Mouse (Mus musculus) ES-Bruce4 (cell line): ENCODE data around the gene Tbata. TPM values are rescaled to one million over a fixed set of nuclear protein-coding genes. Genes with fewer than 3 reads are reported as not detected.

Experiments used
- H3K27ac ChIP-seq: 2 replicates; pipeline ENCODE4 v1.5.1; 2012; ENCODE audit warnings: low read length, inconsistent platforms; ENCODE audit not compliant: insufficient read depth
- H3K27me3 ChIP-seq: 2 replicates; pipeline ENCODE4 v1.6.1; 2012; ENCODE audit warnings: mild to moderate bottlenecking, low read length, inconsistent platforms; ENCODE audit not compliant: control insufficient read depth, poor library complexity, insufficient read depth, severe bottlenecking
- H3K36me3 ChIP-seq: 2 replicates; pipeline ENCODE4 v1.6.1; 2012; ENCODE audit warnings: inconsistent platforms, mild to moderate bottlenecking, low read length, moderate library complexity; ENCODE audit not compliant: control insufficient read depth, poor library complexity, insufficient read depth, severe bottlenecking
- H3K4me1 ChIP-seq: one replicate; pipeline ENCODE4 v1.8.1; 2011; ENCODE audit warnings: low read length; ENCODE audit not compliant: control insufficient read depth, insufficient read depth
- H3K4me3 ChIP-seq: 2 replicates; pipeline ENCODE4 v1.5.1; 2011; ENCODE audit warnings: low read depth, mild to moderate bottlenecking, low read length
- H3K9ac ChIP-seq: 2 replicates; pipeline ENCODE4 v1.6.1; 2012; ENCODE audit warnings: low read depth, mild to moderate bottlenecking, inconsistent platforms; ENCODE audit not compliant: poor library complexity, severe bottlenecking
- H3K9me3 ChIP-seq: replicated peaks from 2 replicates; pipeline ENCODE4 v1.6.1; 2012; ENCODE audit warnings: mild to moderate bottlenecking, low read length, inconsistent platforms; ENCODE audit not compliant: control insufficient read depth, poor library complexity, insufficient read depth, severe bottlenecking
- CTCF ChIP-seq: IDR thresholded peaks from one replicate; pipeline ENCODE4 v1.8.1; 2011; ENCODE audit warnings: low read depth, low read length
- EP300 ChIP-seq: IDR thresholded peaks from 2 replicates; pipeline ENCODE4 v1.6.1; 2011; ENCODE audit warnings: low read depth, low read length; ENCODE audit not compliant: insufficient read depth
- POLR2A ChIP-seq: IDR thresholded peaks from one replicate; pipeline ENCODE4 v1.8.1; 2011; ENCODE audit warnings: low read length; ENCODE audit not compliant: insufficient read depth
- polyA plus RNA-seq: library from polyadenylated mRNA; stranded (reverse); fragments of >200 nt; gene quantifications from 2 replicates; pipeline ENCODE4 v1.2.4, GENCODE M21; 2011; ENCODE audit warnings: low read depth; ENCODE audit not compliant: missing spikeins, insufficient read depth, insufficient read length

Gene Tbata
- polyA plus RNA-seq, 1 experiment: not detected

DNA sequence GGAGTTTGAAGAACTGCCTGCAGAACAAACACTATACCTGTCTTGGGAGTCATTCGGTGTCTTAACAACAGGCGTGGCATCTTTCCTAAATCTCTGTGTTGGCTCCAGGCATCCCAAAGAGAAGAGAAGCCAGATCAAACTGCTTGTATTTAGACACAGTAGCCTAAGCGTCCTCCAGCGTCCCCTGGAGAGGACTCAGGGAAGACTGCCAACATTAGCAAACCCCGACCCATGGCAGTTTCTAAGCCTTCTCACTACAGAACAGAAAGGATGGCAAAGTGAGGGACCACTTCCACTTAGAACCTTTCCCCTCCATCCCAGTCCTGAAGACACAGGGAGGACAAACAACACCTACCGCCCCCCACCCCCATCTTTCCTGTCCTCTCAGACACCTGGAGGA, 8.2 kb downstream of the Tbata start:
- TF ChIP-seq EP300 (no peak), POLR2A (no peak), CTCF (no peak)
- Histone ChIP-seq H3K4me3 (no peak overlapping the region), H3K36me3 (no peaks in the 10 kb centered on the region)

DNA sequence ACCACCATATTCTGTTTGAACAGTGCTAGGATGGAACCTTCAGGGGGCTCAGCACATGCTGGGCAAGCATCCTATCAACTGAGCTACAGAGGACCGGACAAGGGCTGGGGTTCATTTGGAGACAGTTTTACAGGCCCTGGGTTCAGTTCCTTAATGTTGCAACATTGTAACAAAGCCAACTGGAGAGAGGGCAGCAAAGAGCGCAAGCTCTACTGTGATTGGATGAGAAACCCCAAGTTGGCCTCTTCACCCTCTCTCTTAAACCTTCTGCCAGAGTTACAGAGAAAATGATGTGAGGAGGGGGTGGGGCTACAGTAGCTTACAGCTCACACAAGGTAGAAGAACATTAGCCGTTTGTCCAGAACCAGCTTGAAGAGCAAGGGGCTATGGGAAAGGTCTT, 15.2 kb downstream of the Tbata start:
- Histone ChIP-seq H3K27me3 (no peaks in the 10 kb centered on the region), H3K4me3 (no peak overlapping the region), H3K4me1 (no peaks in the 10 kb centered on the region), H3K9ac (no peak overlapping the region), H3K36me3 (no peaks in the 10 kb centered on the region), H3K9me3 (no peaks in the 10 kb centered on the region), H3K27ac (no peak overlapping the region)
- no peak for TF ChIP-seq POLR2A
- TF ChIP-seq CTCF: no peak
- no peak for TF ChIP-seq EP300

More for the DNA sequence above, 8.2 kb downstream of the Tbata start:
- Histone ChIP-seq H3K9ac (no peak overlapping the region), H3K27ac (no peak overlapping the region), H3K9me3 (no peaks in the 10 kb centered on the region), H3K4me1 (no peaks in the 10 kb centered on the region), H3K27me3 (no peaks in the 10 kb centered on the region)

DNA sequence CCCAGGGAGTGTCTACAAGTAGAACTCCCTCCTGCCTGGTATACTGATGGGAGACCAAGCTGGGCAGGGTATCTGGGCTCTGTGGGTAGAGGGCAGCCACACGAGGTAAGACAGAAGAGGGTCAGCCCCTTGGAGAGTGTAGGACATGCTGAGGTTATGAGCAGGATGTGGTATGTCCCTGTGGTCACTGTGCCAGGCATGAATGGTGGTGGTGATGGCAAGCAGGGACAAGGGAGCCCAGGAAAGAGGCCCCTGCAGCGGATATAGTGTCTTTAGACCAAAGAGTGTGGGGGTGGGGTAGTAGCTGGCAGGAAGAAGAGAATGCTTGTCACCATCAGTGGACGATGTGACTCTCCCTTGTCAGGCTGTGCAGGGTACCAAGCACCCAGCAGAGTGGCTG, 16.3 kb downstream of the Tbata start:
- no peak overlapping the region for H3K4me3 ChIP-seq
- no peaks in the 10 kb centered on the region for H3K27me3 ChIP-seq
- H3K36me3 ChIP-seq: no peaks in the 10 kb centered on the region
- H3K4me1 ChIP-seq: no peaks in the 10 kb centered on the region
- H3K9me3 ChIP-seq: no peaks in the 10 kb centered on the region
- TF ChIP-seq POLR2A (no peak), CTCF (no peak), EP300 (no peak)
- H3K9ac ChIP-seq: no peak overlapping the region
- H3K27ac ChIP-seq: no peak overlapping the region

DNA sequence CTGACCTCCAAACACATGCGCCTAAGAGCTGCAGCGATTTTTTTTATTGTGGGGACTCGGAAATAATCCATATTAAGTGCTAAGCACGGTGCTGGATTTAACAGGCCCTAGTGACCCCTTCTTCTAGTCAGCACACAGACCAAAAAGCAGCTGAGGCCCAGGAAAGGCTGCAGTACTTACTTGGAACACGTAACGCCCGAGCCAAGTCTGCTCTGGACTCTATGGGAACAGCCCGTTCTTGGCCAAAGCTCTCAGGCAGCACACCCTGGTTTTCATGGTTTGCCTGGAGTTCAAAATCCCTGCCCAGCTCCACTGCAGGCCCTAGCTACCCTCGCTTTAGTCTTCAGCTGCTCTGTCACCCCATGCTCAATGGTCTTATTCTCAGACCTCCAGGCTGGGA, 22.9 kb downstream of the Tbata start:
- Histone ChIP-seq H3K4me3 (no peak overlapping the region), H3K27ac (no peak overlapping the region)

DNA sequence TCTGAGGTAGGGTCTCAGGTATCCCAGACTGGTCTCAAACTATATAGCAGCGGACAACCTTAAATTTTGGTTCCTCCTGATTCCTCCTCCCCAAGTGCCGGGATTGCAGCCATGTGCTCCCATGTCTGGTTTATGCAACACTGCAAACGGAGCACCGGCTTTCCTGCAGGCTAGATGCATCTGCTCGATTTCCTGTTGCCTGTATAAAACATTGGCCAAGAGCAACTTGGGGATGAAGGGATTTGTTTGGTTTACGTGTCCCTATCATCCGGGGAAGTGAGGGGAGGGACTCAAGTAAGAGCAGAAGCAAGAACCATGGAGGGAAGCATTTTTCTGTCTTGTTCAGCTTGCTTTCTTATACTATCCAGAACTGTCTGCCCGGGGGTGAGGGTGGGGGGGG, 23.5 kb downstream of the Tbata start:
- H3K4me3 ChIP-seq: no peak overlapping the region
- H3K9ac ChIP-seq: no peak overlapping the region
- H3K27ac ChIP-seq: no peak overlapping the region
- H3K36me3 ChIP-seq: no peaks in the 10 kb centered on the region
- H3K9me3 ChIP-seq: no peaks in the 10 kb centered on the region
- peaks cover 2% of the 10 kb centered on the region for H3K4me1 ChIP-seq
- TF ChIP-seq EP300: no peak
- no peak for TF ChIP-seq CTCF
- no peaks in the 10 kb centered on the region for H3K27me3 ChIP-seq

More for the DNA sequence above, 22.9 kb downstream of the Tbata start:
- TF ChIP-seq EP300 (no peak), POLR2A (no peak), CTCF (no peak)
- Histone ChIP-seq H3K4me1 (no peaks in the 10 kb centered on the region), H3K9me3 (no peaks in the 10 kb centered on the region), H3K9ac (no peak overlapping the region), H3K36me3 (no peaks in the 10 kb centered on the region), H3K27me3 (no peaks in the 10 kb centered on the region)

DNA sequence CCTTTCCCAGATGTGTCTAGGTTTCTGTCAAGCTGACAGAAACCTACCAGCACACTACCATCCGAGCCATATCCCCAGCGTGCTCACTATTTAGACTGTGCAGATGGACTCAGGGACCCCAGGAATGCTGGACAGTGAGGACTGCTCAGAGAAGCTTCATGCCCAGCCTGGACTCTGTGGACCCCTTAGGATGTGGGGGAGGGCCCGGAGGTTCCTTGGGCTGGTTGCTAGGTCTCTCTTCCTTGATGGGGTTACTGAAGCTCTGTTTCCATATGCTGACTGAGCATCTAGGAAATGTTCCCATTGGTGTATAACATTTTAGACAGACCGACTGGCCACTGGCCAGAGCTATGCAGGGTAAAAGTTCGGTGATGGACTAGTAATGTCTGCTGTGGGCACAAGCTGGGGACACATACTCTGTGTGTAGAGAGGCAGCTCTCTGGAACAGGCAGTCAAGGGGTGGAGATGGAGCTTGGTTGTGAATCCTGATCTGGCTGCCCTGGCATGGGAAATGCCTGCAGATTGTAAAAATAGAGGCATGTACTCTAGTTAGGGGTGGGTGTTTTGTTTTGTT, 24.1 kb downstream of the Tbata start:
- no peak overlapping the region for H3K27ac ChIP-seq
- no peaks in the 10 kb centered on the region for H3K27me3 ChIP-seq
- no peaks in the 10 kb centered on the region for H3K36me3 ChIP-seq
- no peak overlapping the region for H3K4me3 ChIP-seq
- H3K9me3 ChIP-seq: no peaks in the 10 kb centered on the region
- peaks cover 3% of the 10 kb centered on the region for H3K4me1 ChIP-seq
- TF ChIP-seq EP300 (no peak), CTCF (no peak), POLR2A (no peak)
- H3K9ac ChIP-seq: no peak overlapping the region
